Mouse (Mus musculus) cerebellum, adult 2 months (tissue): ENCODE results near the gene D430041D05Rik.

Experiments used
- CTCF ChIP-seq: fragments of 200-500 bp; IDR thresholded peaks from 2 replicates; pipeline ENCODE4 v1.5.1; 2011; ENCODE audit warnings: low read depth, mild to moderate bottlenecking, control low read depth, low read length, moderate library complexity, borderline replicate concordance; ENCODE audit not compliant: insufficient read depth
- POLR2A ChIP-seq: fragments of 200-500 bp; IDR thresholded peaks from 2 replicates; pipeline ENCODE4 v1.6.1; 2011; ENCODE audit warnings: low read length, control low read depth, borderline replicate concordance; ENCODE audit not compliant: insufficient read depth

- TF ChIP-seq CTCF (no peak), POLR2A (no peak)
Observed at GRCm38 (mm10) chr2:104351415-104352203, 59.2 kb downstream of the D430041D05Rik start.
